Mouse (Mus musculus): ENCODE measurements around the gene Kcnj9. TPM values are rescaled to one million over a fixed set of nuclear protein-coding genes. Genes with fewer than 3 reads are reported as not detected.

Gene Kcnj9
- polyA plus RNA-seq, 1 experiment from 2014 or later = 7.8 TPM

DNA sequence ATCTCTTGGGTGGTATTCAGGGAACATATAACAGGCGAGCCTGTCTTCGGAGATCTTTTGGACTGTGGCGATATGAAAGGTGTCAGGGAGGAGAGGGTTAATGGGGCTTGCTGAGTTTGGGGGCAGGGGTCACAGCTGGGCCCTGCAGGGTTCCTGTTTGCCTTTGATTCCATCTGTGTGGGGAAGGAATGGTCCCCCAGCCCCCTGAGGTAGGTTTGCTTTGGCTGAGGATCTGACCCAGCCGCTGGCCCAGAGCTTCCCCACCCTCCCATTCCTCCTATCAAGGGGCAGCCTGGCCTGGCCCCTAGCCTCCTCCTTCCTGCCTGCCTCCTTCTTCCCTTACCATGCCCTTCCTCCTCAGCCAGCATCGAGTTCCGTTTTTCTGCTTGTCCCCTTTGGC, 26.3 kb downstream of the Kcnj9 start:
- no peak for ATAC-seq
- 12% methylated on average over 6 of the region's 6 CpGs for WGBS
- H3K27ac ChIP-seq (ENCODE audit: low read length) = no peak overlapping the region
- H3K27me3 ChIP-seq (ENCODE audit: control insufficient read depth, insufficient read depth, low read depth, low read length) = no peaks in the 10 kb centered on the region
- H3K36me3 ChIP-seq (ENCODE audit: control insufficient read depth, insufficient read depth, low read length) = no peaks in the 10 kb centered on the region
- H3K9ac ChIP-seq (ENCODE audit: low read depth, low read length) = no peak overlapping the region
- no peak overlapping the region for H3K4me3 ChIP-seq (ENCODE audit: low read depth, low read length)
- peaks cover 11% of the 10 kb centered on the region for H3K4me1 ChIP-seq (ENCODE audit: control insufficient read depth, insufficient read depth, low read length)
- no peaks in the 10 kb centered on the region for H3K9me3 ChIP-seq (replicated peaks; ENCODE audit: control insufficient read depth, low read length, poor library complexity, severe bottlenecking)
- no peak overlapping the region for H3K4me2 ChIP-seq (ENCODE audit: low read length)

DNA sequence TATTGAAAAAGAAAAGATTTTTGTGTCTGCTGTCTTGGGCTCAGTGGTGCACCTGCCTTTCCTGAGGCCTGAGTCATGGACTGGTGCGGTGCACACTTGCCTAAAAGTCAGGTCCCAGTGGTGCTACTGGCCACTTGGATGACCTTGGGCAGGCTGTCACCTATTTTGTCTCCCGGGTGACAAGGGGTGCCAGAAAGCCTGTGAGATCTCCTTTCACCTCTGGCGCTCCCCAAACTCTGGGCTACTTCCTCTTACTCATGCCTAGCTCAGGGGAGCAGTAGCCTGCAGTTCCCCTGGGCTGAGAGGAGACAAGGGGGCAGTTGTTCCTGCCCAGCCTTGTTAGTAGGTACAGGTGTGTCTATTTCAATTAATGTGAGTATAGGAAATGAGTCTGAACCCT, 26.8 kb downstream of the Kcnj9 start:
- no peak for ATAC-seq

DNA sequence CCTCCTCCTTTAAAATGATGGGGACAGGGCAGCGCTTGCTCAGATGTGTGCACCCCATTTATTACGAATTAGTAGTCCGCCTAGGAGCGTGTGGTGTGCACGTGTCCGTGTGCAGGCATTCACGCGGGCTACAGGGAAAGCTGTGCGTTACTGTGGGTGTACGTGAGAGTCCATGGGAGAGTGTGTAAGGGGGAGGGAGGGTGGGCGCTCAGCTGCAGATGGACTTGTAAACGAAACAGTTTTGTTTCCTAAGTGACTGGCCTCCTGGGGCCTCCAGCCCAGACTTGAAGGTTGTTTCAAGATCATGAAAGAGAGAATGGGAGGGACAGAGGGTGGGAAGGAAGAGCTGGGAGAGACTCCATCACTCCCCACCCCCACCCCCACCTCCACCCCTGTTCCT, 27.9 kb downstream of the Kcnj9 start:
- no peaks in the 10 kb centered on the region for H3K27me3 ChIP-seq (ENCODE audit: control insufficient read depth, insufficient read depth, low read depth, low read length)
- H3K36me3 ChIP-seq (ENCODE audit: control insufficient read depth, insufficient read depth, low read length) = no peaks in the 10 kb centered on the region
- peaks cover 9% of the 10 kb centered on the region for H3K4me1 ChIP-seq (ENCODE audit: control insufficient read depth, insufficient read depth, low read length)
- H3K4me3 ChIP-seq (ENCODE audit: low read depth, low read length) = no peak overlapping the region
- 40% methylated on average over 12 of the region's 12 CpGs for WGBS
- peak; percentile 31; the same call in 1 of the 2 replicates for ATAC-seq
- no peaks in the 10 kb centered on the region for H3K9me3 ChIP-seq (replicated peaks; ENCODE audit: control insufficient read depth, low read length, poor library complexity, severe bottlenecking)
- H3K27ac ChIP-seq (ENCODE audit: low read length) = peak overlapping the region; percentile 38; the same call in 1 of the 2 replicates
- no peak overlapping the region for H3K4me2 ChIP-seq (ENCODE audit: low read length)
- no peak overlapping the region for H3K9ac ChIP-seq (ENCODE audit: low read depth, low read length)

More for the DNA sequence above, 26.8 kb downstream of the Kcnj9 start:
- no peak overlapping the region for H3K9ac ChIP-seq (ENCODE audit: low read depth, low read length)
- H3K4me1 ChIP-seq (ENCODE audit: control insufficient read depth, insufficient read depth, low read length) = peaks cover 9% of the 10 kb centered on the region
- 59% methylated on average over 3 of the region's 3 CpGs for WGBS
- no peaks in the 10 kb centered on the region for H3K27me3 ChIP-seq (ENCODE audit: control insufficient read depth, insufficient read depth, low read depth, low read length)
- H3K27ac ChIP-seq (ENCODE audit: low read length) = no peak overlapping the region
- no peak overlapping the region for H3K4me2 ChIP-seq (ENCODE audit: low read length)
- H3K36me3 ChIP-seq (ENCODE audit: control insufficient read depth, insufficient read depth, low read length) = no peaks in the 10 kb centered on the region
- H3K9me3 ChIP-seq (replicated peaks; ENCODE audit: control insufficient read depth, low read length, poor library complexity, severe bottlenecking) = no peaks in the 10 kb centered on the region
- no peak overlapping the region for H3K4me3 ChIP-seq (ENCODE audit: low read depth, low read length)

DNA sequence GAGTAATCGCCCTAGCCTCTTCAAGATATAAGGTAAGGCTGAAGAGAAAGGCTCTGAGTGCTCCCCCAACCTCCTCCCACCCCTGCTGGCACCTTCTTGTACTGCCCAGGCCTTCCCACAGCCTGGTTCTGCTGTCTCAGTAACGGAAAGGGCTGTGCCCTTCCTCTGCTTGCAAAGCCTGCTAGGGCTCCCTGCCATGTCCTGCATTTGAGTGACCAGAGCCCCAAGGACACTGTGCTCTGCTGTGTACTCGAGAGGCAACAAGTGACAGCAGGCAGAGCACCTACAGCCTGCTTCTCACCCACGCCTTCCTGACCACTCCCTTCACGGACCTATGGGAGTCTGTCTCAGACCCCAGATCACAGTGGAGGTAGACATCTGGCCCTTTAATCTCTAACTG, 28.9 kb downstream of the Kcnj9 start:
- ATAC-seq = no peak
- WGBS = 62% methylated on average over 5 of the region's 5 CpGs
- Histone ChIP-seq H3K36me3 (ENCODE audit: control insufficient read depth, insufficient read depth, low read length) (no peaks in the 10 kb centered on the region), H3K27ac (ENCODE audit: low read length) (0 out of 2 replicates have a peak overlapping the region, but pooled peaks have one; percentile 11), H3K4me1 (ENCODE audit: control insufficient read depth, insufficient read depth, low read length) (peaks cover 9% of the 10 kb centered on the region), H3K9ac (ENCODE audit: low read depth, low read length) (no peak overlapping the region), H3K4me2 (ENCODE audit: low read length) (no peak overlapping the region), H3K9me3 (replicated peaks; ENCODE audit: control insufficient read depth, low read length, poor library complexity, severe bottlenecking) (no peaks in the 10 kb centered on the region), H3K4me3 (ENCODE audit: low read depth, low read length) (no peak overlapping the region), H3K27me3 (ENCODE audit: control insufficient read depth, insufficient read depth, low read depth, low read length) (no peaks in the 10 kb centered on the region)

DNA sequence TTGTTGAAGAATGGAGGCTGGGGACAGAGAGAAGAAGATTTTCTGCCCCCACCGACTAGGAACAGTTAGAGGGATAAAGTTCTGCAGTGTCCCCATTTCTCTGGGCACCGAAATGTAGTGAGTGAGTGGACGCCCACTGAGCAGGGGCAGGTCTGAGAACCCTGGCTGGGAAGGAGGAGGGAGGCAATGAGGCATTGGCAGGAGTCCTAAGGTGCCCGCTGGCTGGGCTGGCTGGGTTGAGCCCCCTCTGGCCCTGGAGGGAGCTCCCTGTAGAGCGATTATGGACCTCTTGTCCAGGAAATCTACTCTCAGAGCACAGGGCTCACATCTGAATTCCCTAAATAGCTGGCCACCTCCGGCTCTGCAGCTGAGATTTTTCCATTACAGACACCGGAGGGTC, 29.6 kb downstream of the Kcnj9 start:
- Histone ChIP-seq H3K9ac (ENCODE audit: low read depth, low read length) (no peak overlapping the region), H3K4me2 (ENCODE audit: low read length) (no peak overlapping the region), H3K36me3 (ENCODE audit: control insufficient read depth, insufficient read depth, low read length) (no peaks in the 10 kb centered on the region), H3K9me3 (replicated peaks; ENCODE audit: control insufficient read depth, low read length, poor library complexity, severe bottlenecking) (no peaks in the 10 kb centered on the region), H3K27ac (ENCODE audit: low read length) (no peak overlapping the region), H3K4me1 (ENCODE audit: control insufficient read depth, insufficient read depth, low read length) (peaks cover 9% of the 10 kb centered on the region), H3K27me3 (ENCODE audit: control insufficient read depth, insufficient read depth, low read depth, low read length) (no peaks in the 10 kb centered on the region), H3K4me3 (ENCODE audit: low read depth, low read length) (no peak overlapping the region)
- 61% methylated on average over 7 of the region's 7 CpGs for WGBS
- ATAC-seq = no peak

DNA sequence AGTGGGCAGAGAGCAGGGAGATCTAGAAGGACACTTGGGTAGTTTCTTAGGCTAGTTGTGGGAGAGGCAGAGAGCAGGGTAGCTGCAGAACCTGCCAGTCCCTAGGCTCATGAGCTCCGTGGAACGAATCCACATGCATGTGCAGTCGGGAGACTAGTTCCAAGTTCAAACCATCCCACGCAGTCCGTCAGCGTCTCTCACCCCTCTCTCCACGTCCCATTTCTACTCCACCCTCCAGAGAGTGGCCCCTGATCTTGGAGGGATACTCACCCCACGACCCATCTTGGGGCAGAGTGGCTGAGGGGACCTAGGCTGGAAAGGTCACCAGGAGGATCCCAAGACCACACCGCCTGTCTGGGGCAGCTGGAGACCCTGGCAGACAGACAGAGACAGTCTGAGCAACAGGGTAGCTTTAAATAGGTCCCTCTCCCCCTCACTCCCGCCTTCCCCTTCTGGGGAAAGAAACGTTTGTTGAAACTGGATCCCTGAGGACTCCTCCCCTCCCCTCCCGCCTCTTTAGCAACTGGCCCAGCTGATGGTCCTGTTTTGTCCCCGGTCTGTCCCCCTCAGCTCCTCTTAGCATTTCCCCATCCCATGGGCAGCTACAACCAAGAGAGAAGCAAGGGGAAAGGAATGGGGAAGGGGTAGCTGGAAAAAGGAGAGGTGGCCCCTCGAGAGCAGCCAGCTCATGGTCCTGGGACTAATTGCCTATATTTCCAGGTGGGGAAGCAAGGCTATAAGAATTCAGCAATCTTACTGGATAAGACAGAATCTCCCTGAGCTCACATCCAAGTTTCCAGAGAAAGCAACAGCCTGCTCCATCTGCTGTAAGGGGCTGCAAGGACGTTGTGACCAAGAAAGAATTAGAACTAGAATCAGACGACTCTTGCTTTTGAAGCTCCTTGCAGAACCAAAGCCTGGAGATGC, 31.2 kb downstream of the Kcnj9 start, which contains the start of gene Atp1a2:
TSS of gene Atp1a2 (minus strand) at position 454 of the 927 bp plus-strand sequence.
- H3K4me3 ChIP-seq (ENCODE audit: low read depth, low read length) = peak within 1 kb of the TSS; percentile 30
- peak; percentile 12; the same call in 1 of the 2 replicates for ATAC-seq
- WGBS = 13% methylated on average over 16 of the region's 16 CpGs
- peak within 1 kb of the TSS; percentile 33 for H3K4me2 ChIP-seq (ENCODE audit: low read length)
- H3K27ac ChIP-seq (ENCODE audit: low read length) = peak within 1 kb of the TSS; percentile 79
- H3K4me1 ChIP-seq (ENCODE audit: control insufficient read depth, insufficient read depth, low read length) = peaks cover 9% of the 10 kb centered on the region
- H3K9ac ChIP-seq (ENCODE audit: low read depth, low read length) = peak within 1 kb of the TSS; percentile 31; the same call in 1 of the 2 replicates
- H3K36me3 ChIP-seq (ENCODE audit: control insufficient read depth, insufficient read depth, low read length) = no peaks in the 10 kb centered on the region
- no peaks in the 10 kb centered on the region for H3K27me3 ChIP-seq (ENCODE audit: control insufficient read depth, insufficient read depth, low read depth, low read length)
- no peaks in the 10 kb centered on the region for H3K9me3 ChIP-seq (replicated peaks; ENCODE audit: control insufficient read depth, low read length, poor library complexity, severe bottlenecking)

DNA sequence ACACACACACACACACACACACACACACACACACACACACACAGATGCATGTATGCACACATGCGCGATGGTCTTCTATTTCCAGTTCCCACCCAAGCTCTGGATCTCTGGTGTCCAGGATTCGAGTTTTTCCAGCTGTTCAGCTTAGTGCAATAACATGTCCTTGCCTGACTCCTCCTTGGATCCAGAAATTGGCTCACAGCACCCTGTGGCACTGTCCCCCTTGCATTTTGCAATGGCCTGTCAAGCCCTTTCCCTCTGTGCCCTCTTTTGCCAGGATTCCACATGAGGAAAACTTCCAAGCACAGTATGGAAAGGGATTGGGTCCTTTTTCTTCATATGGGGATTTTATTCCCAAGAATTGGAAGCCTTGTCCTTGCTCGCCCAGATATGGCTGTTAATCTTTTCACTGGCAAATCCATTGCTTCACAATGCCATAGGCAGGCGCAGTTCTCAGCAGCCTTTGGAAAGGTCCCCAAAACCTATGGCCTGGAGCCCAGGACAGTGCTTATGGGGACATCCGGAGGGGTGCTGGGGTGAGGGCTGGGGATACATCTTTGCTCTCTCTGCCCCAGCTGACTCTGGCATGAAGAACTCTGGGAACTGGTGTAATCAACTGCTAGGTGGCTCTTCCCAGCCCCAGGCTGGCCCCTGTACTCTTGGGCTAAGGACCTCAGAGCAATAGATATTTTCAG, 32.2 kb downstream of the Kcnj9 start:
- peak overlapping the region; percentile 33 for H3K4me2 ChIP-seq (ENCODE audit: low read length)
- H3K27me3 ChIP-seq (ENCODE audit: control insufficient read depth, insufficient read depth, low read depth, low read length) = no peaks in the 10 kb centered on the region
- H3K4me1 ChIP-seq (ENCODE audit: control insufficient read depth, insufficient read depth, low read length) = peaks cover 9% of the 10 kb centered on the region
- peak overlapping the region; percentile 30 for H3K4me3 ChIP-seq (ENCODE audit: low read depth, low read length)
- peak overlapping the region; percentile 31; the same call in 1 of the 2 replicates for H3K9ac ChIP-seq (ENCODE audit: low read depth, low read length)
- H3K27ac ChIP-seq (ENCODE audit: low read length) = peak overlapping the region; percentile 79
- no peaks in the 10 kb centered on the region for H3K9me3 ChIP-seq (replicated peaks; ENCODE audit: control insufficient read depth, low read length, poor library complexity, severe bottlenecking)
- H3K36me3 ChIP-seq (ENCODE audit: control insufficient read depth, insufficient read depth, low read length) = no peaks in the 10 kb centered on the region
- 72% methylated on average over 6 of the region's 6 CpGs for WGBS
- no peak for ATAC-seq

DNA sequence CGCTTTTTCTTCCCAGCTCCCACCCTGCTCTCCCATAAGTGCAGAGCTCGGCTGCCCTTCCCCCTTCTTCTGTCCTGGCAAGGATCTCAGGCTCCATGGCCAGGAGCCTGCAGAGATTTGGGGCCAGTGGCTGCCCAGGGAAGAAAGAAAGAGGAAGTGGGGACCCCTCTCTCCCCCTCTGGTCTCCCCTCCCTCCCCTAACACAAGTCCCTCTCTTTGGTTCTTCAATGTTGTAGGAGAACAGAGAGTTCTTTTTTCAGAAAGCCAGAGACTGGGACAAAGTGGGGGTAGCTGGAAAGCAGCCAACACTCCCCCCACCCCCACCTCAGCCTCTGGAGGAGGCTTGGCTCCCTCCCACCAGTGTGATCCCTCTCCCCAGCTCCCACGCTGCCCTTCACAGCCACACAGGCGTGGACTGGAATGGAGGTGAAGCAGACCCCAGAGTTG, 33.3 kb downstream of the Kcnj9 start:
- ATAC-seq = peak; percentile 80
- peak overlapping the region; percentile 33 for H3K4me2 ChIP-seq (ENCODE audit: low read length)
- H3K9ac ChIP-seq (ENCODE audit: low read depth, low read length) = no peak overlapping the region
- H3K27ac ChIP-seq (ENCODE audit: low read length) = peak overlapping the region; percentile 79
- H3K36me3 ChIP-seq (ENCODE audit: control insufficient read depth, insufficient read depth, low read length) = no peaks in the 10 kb centered on the region
- no peaks in the 10 kb centered on the region for H3K9me3 ChIP-seq (replicated peaks; ENCODE audit: control insufficient read depth, low read length, poor library complexity, severe bottlenecking)
- H3K4me3 ChIP-seq (ENCODE audit: low read depth, low read length) = peak overlapping the region; percentile 17
- 60% methylated on average over 4 of the region's 4 CpGs for WGBS
- peaks cover 4% of the 10 kb centered on the region; the same call in 1 of the 2 replicates for H3K4me1 ChIP-seq (ENCODE audit: control insufficient read depth, insufficient read depth, low read length)
- no peaks in the 10 kb centered on the region for H3K27me3 ChIP-seq (ENCODE audit: control insufficient read depth, insufficient read depth, low read depth, low read length)

Measured in midbrain, embryonic 16.5 days (tissue).